Mouse (Mus musculus): ENCODE data around the gene Fgfrl1. TPM values are rescaled to one million over a fixed set of nuclear protein-coding genes. Genes with fewer than 3 reads are reported as not detected.

Gene Fgfrl1
- total RNA-seq, 2 experiments from 2014 or later: 23.7 to 26.1 TPM

DNA sequence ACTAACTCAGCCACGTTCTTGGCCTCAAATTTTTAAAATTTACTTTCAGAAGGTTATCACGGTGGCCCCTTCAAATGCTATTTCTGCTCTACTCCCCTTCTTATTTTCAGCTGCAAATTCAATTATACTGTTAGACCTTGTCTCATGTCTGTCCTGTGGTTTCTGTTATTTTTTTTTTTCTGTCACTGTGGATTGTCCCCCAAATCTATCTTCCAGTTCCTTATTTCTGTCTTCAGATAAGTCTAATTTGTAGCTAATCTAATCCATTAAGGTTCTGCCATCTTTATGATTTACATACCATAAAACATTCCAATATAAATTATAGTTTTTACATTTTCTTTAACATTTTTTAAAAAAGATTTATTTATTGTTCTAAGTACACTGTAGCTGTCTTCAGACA lies 24.8 kb upstream of the Fgfrl1 start:
- no peak for DNase-seq

DNA sequence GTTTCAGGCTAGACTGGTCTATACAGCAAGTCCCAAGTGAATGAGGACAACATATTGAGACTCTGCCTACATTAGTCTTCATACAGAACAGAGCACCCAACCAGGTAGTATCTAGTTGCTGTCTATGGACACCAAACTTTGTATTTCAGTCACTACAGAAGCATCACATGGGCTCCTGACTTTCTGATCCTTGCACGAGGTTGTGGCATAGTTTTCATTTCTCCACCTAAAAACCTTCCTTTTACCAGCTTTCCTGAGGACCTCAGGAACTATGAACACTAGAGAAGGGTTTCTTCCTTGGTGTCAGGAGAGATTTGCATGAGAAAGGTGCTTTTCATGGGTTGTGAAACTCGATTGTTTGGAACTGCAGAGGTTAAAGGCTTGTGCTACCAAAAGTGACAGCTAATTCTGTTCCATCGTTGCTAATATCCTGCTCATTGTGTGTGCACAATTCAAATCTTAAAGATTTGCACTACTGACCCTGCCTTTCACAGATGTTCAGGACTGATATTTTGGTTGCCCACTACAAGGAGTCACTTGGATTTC lies 23.7 kb upstream of the Fgfrl1 start:
- DNase-seq: no peak

- peak; percentile 95 to 96 for DNase-seq
Measured at GRCm38 (mm10) chr5:108668977-108669936, 22.9 kb upstream of the Fgfrl1 start, which contains the start of gene Dgkq. Dgkq (minus strand) TSS chr5:108669672.

DNA sequence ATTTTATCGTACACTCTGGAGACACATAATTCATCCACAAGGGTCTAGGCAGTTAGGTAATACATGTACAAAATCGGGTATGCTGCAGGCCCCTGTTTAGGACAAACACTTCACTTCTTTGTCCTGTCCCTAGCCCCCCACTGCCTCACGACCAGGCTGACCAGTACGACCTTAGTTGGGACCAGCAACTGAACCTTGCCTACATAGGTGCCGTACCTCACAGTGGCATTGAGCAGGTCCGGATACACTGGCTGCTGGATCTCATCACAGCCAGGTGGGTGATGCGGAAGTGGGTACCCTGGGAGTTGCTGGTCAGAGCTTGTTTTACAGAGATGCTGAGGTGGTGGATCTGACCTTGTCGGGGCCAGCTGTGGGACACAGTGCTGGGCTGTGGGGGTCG lies 22.2 kb upstream of the Fgfrl1 start:
- DNase-seq: no peak

- DNase-seq: peak; percentile 37 to 57
Measured at GRCm38 (mm10) chr5:108670785-108671184, 21.4 kb upstream of the Fgfrl1 start.

DNA sequence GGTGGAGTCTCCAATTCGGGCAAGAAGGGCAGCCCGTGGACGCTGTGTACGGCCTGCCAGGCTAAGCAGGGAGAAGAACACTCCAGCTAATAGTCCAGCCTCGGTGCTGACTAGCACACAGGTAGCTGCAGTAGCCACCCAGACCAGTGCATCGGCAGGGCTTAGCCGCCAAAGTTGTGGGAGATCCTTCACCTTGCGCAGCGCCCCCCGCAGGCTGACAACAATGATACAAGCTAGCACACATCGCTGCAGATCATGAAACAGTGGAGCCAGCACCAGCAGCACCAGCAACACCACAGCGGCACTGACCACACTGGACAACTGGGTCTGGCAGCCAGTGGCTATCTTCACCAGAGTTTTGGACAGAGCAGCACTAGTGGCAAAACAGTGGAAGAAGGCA lies 20.4 kb upstream of the Fgfrl1 start:
- DNase-seq: no peak

DNA sequence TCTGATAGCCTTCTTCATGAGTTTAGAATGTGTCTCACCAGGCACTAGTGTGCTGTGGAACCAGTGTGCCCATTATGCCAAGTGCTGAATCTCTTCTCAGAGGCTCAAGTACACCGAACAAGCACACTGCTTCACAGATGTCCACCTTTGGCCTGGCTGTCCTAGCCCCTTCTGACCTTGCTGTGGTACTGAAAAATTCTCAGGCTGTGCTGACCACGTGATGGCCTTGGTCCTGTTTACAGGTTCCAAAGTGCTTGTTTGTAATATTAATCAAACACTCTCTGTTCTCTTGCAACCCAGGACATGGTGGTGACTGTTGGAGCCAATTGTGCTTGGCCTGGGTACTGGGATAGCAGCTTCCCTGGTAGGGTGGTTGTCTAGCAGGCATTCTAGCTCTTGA lies 17.6 kb upstream of the Fgfrl1 start:
- DNase-seq: no peak

DNA sequence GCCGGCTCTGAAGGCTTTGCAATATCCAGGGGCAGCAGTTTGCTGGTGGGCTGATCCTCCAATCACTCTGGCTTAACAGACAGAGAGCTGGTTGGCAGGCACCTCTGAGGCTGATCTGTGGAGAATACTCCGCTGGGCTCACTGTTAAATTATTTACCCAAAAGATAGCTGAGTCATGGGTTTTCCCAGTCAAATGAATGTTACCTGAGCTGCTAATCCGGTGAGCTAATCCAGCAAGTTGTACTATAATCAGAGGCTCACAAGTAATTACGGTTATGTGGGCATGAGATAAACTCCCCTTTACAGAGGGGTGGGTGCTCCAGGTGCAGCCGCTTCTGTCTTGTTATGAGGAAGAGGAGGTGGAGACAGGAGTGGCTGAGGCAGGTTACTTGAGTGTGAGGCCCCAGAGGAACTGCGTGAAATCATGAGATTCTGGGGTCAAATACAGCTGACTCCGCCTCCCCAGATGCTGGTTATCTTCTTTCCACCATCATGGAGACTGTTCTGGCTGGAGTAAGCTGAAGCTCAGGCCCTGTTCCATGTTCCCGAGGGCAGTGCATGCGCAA lies 16.8 kb upstream of the Fgfrl1 start, which contains the start of gene Slc26a1:
Slc26a1 (minus strand) TSS at position 319 of the 566 bp plus-strand sequence.
- no peak for DNase-seq

GRCm38 (mm10) chr5:108676772-108677498 lies 15.2 kb upstream of the Fgfrl1 start:
- no peak for DNase-seq

GRCm38 (mm10) chr5:108677605-108678295 lies 14.4 kb upstream of the Fgfrl1 start:
- DNase-seq: peak; percentile 42 to 43

DNA sequence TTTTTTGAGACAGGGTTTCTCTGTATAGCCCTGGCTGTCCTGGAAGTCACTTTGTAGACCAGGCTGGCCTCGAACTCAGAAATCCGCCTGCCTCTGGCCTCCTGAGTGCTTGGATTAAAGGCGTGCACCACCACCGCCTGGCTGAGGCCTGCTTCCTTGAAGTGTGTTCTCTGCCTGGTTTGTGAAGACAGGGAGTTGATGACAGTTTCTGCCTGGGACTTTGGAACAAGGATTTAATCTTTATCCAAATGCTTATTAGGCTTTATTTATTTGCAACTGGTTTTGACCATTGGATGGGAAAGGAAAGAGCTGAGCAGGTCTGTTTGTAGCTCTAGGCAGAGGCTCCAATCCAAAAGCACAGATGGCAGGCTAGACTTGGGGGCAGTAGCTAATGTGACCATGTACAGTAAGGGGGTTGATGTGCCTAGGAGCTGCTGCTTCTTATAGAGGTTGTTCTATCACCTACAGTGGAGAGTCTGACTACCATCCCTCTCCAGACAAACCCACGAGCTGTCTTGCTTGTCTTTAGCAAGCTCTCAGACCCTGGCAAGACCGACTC lies 13.8 kb upstream of the Fgfrl1 start:
- no peak for DNase-seq

GRCm38 (mm10) chr5:108679909-108680308 lies 12.3 kb upstream of the Fgfrl1 start:
- no peak for DNase-seq

GRCm38 (mm10) chr5:108680871-108681270 lies 11.3 kb upstream of the Fgfrl1 start:
- DNase-seq: no peak

DNA sequence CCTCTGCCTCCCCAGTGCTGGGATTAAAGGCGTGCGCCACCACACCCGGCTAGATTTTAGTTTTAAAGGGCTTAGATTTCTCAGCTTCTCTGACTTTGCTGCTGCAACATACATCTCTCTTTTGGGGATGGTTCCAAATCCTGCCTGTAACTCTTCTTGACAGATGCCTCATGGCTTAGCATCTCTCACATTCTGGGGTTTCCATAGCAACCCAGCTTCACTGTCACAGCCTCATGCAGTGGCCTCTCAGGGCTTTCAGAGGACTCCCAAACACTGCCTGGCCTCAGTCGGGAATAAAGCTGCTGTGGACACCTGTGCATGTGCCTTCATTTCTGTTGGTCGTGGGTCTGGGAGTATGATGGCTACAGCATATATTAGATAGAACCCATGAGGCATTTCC lies 3.1 kb upstream of the Fgfrl1 start:
- no peak for DNase-seq

DNA sequence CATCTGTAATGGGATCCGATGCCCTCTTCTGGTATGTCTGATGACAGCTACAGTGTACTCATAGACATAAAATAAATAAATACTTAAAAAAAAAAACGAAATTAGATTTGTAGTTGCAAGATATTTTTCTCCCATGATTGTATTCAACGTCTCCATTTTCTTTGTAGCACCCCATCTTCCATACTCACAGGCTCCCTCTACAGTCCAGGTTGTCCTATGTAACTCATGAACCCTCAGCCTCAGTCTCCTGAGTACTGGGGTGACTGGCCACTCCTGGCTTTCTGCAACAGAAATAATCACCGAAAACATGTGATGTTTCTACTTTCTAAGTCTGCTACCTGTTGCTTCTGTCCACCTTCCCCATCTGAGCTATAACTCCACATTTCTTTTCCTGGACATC lies 1.0 kb upstream of the Fgfrl1 start:
- no peak for DNase-seq

DNA sequence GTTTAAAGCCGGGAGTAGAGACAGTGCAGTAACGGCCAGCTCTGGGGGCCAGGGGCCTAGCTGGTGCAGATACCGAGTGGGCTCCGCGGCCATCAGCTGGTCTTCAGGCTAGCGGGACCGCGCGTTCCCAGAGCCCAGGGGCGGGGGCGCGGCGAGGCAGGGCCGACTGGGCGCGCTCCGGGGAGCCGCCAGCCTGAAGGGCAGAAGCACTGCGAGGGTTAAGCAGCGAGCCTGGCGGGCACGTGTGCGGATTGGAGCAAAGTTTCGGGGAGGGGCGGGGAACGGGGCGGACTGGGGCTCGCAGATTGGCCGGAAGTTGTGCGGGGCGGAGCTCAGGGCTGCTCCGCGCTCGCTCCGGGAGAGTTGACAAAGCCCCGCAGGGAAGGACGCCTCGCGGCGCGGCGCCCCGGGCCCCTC lies 1.7 kb downstream of the Fgfrl1 start:
- DNase-seq: peak; percentile 90 to 93

GRCm38 (mm10) chr5:108694352-108695261 lies 2.4 kb downstream of the Fgfrl1 start:
- DNase-seq: peak; percentile 35 to 52

GRCm38 (mm10) chr5:108695861-108696260 lies 3.7 kb downstream of the Fgfrl1 start:
- no peak for DNase-seq

DNA sequence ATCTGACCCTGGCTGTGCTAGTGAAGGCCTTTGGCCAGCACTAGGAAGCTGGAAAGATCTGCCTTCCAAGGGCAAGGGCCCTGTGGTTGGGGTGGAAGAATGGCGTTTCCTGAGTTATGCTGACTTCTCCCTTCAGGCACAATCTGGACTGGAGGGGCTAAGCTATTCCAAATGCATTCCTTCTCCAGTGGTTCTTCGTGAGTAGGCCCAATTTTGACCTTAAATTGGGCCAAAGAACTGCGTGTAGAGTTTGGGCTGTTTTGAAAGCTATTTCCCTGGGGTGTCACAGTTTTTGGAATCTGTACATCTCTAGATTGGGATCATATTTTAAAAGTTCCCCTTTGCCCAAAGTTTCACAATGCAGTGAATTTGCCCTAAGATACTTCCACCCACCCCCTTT lies 4.4 kb downstream of the Fgfrl1 start:
- DNase-seq: no peak

GRCm38 (mm10) chr5:108697341-108697753 lies 5.2 kb downstream of the Fgfrl1 start:
- no peak for DNase-seq

Data from heart, adult 18-20 months (tissue).